Mouse (Mus musculus) testis, adult 2 months (tissue): ENCODE measurements around the gene Lrp2.

ENCODE experiments used
- CTCF ChIP-seq: fragments of 200-500 bp; IDR thresholded peaks from 2 replicates; pipeline ENCODE4 v1.5.1; 2012; ENCODE audit warnings: low read depth, mild to moderate bottlenecking, inconsistent platforms, low read length, moderate library complexity; ENCODE audit not compliant: control insufficient read depth, insufficient read depth, insufficient replicate concordance
- POLR2A ChIP-seq: fragments of 200-500 bp; IDR thresholded peaks from 2 replicates; pipeline ENCODE4 v1.6.1; 2012; ENCODE audit warnings: low read depth, mild to moderate bottlenecking, inconsistent platforms, low read length, moderate library complexity; ENCODE audit not compliant: control insufficient read depth

GRCm38 (mm10) chr2:69576531-69576930, 9.3 kb downstream of the Lrp2 start:
- TF ChIP-seq CTCF, result no peak
- TF ChIP-seq POLR2A, result no peak
